Mouse (Mus musculus) macrophage (primary cell): ENCODE measurements around the gene Rrbp1. TPM values are rescaled to one million over a fixed set of nuclear protein-coding genes. Genes with fewer than 3 reads are reported as not detected.

ENCODE experiments used
- H3K27ac ChIP-seq: fragments of 350-480 bp; formaldehyde crosslinking; 2 replicates; pipeline ENCODE4 v1.9.0; 2021
- H3K36me3 ChIP-seq: fragments of 350-480 bp; formaldehyde crosslinking; 2 replicates; pipeline ENCODE4 v1.9.0; 2021; ENCODE audit errors: inconsistent target
- H3K4me3 ChIP-seq: fragments of 350-480 bp; formaldehyde crosslinking; 2 replicates; pipeline ENCODE4 v1.9.0; 2021; ENCODE audit errors: inconsistent target
- H3K79me2 ChIP-seq: fragments of 350-480 bp; formaldehyde crosslinking; 2 replicates; pipeline ENCODE4 v1.9.0; 2021; ENCODE audit errors: inconsistent target
- WGBS: methylation state at CpG from one replicate; pipeline ENCODE4 v1.1.7; 2026; ENCODE audit warnings: inconsistent platforms; ENCODE audit not compliant: missing documents; 5-methylcytosine and 5-hydroxymethylcytosine counted together
- polyA plus RNA-seq: library from polyadenylated mRNA; stranded (reverse); fragments of 250-400 nt; gene quantifications from 3 replicates; pipeline ENCODE4 v1.2.4, GENCODE M21; 2018; ENCODE audit warnings: inconsistent platforms

Rrbp1 gene
- polyA plus RNA-seq, 1 experiment from 2014 or later: 943 TPM

DNA sequence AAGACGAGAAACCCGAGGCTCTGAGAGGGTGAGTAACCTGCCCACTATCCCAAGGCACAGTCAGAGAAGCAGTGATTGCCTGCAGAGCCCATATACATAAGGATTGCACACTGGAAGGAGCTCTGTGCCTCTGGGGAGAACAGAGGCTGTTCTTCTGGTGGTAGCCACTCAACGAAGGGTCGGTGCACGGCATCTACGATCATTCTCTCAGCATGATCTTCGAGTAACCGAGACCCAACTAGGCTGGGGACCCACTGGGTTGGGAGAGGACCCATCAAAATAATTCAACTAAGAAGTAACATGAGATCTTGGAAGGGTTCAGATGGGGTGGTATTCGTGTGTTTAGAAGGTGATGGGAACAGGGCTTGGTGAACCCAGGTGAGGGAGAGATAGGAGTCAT is 4.8 kb upstream of the Rrbp1 start:
- no peaks in the 10 kb centered on the region for H3K79me2 ChIP-seq
- H3K27ac ChIP-seq: no peak overlapping the region
- H3K36me3 ChIP-seq: no peaks in the 10 kb centered on the region
- 92% methylated on average over 9 of the region's 9 CpGs for WGBS
- H3K4me3 ChIP-seq: no peak overlapping the region

DNA sequence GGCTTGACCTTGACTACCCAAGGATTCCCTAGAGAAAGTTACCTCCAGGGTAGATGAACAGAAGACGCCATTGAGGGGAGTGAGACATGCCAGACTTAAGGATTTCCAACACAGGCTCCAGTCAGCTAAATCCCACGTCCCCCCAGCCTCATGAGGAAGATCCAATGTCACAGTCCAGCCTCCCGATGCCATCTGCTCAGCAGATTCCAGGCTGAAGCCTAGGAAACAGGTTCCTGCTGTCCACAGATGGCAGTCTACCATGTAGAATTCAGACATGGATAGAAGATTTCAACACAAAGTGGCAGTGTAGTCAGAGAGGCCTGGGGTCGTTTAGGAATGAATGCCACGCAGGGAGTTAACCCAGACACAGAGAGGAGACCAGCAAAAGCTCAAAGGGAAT is 3.4 kb upstream of the Rrbp1 start:
- Histone ChIP-seq H3K4me3 (no peak overlapping the region), H3K79me2 (no peaks in the 10 kb centered on the region), H3K36me3 (no peaks in the 10 kb centered on the region), H3K27ac (no peak overlapping the region)
- 88% methylated on average over 5 of the region's 5 CpGs for WGBS

GRCm38 (mm10) chr2:144014051-144014450 is 3.0 kb upstream of the Rrbp1 start:
- H3K79me2 ChIP-seq: peaks cover under 1% of the 10 kb centered on the region
- WGBS: 94% methylated on average over 11 of the region's 11 CpGs
- H3K36me3 ChIP-seq: no peaks in the 10 kb centered on the region
- H3K27ac ChIP-seq: no peak overlapping the region
- no peak overlapping the region for H3K4me3 ChIP-seq

GRCm38 (mm10) chr2:144010282-144011044 is 600 bp downstream of the Rrbp1 start:
- no peak overlapping the region for H3K4me3 ChIP-seq
- WGBS: 2% methylated on average over 63 of the region's 107 CpGs
- peaks cover 37% of the 10 kb centered on the region for H3K79me2 ChIP-seq
- H3K36me3 ChIP-seq: no peaks in the 10 kb centered on the region
- no peak overlapping the region for H3K27ac ChIP-seq

- Histone ChIP-seq H3K4me3 (peak overlapping the region; percentile 43), H3K79me2 (peaks cover 44% of the 10 kb centered on the region), H3K36me3 (no peaks in the 10 kb centered on the region), H3K27ac (peak overlapping the region; percentile 95)
- WGBS: 2% methylated on average over 26 of the region's 30 CpGs
Observed at GRCm38 (mm10) chr2:144009551-144010281, 1.3 kb downstream of the Rrbp1 start.

GRCm38 (mm10) chr2:144009081-144009480 is 2.0 kb downstream of the Rrbp1 start:
- 13% methylated on average over 1 of the region's 1 CpGs for WGBS

GRCm38 (mm10) chr2:144007211-144007610 is 3.9 kb downstream of the Rrbp1 start:
- 98% methylated on average over 4 of the region's 4 CpGs for WGBS
- peaks cover 69% of the 10 kb centered on the region for H3K79me2 ChIP-seq
- H3K27ac ChIP-seq: no peak overlapping the region
- peaks cover 4% of the 10 kb centered on the region; the same call in 1 of the 2 replicates for H3K36me3 ChIP-seq
- no peak overlapping the region for H3K4me3 ChIP-seq

More at GRCm38 (mm10) chr2:144009081-144009480, 2.0 kb downstream of the Rrbp1 start:
- H3K36me3 ChIP-seq: no peaks in the 10 kb centered on the region
- H3K79me2 ChIP-seq: peaks cover 51% of the 10 kb centered on the region
- H3K27ac ChIP-seq: peak overlapping the region; percentile 95
- peak overlapping the region; percentile 43; the same call in 1 of the 2 replicates for H3K4me3 ChIP-seq

- Histone ChIP-seq H3K79me2 (peaks cover 75% of the 10 kb centered on the region), H3K36me3 (peaks cover 4% of the 10 kb centered on the region; the same call in 1 of the 2 replicates), H3K4me3 (no peak overlapping the region), H3K27ac (no peak overlapping the region)
- WGBS: 95% methylated on average over 6 of the region's 6 CpGs
Observed at GRCm38 (mm10) chr2:144006686-144007085, 4.4 kb downstream of the Rrbp1 start.

DNA sequence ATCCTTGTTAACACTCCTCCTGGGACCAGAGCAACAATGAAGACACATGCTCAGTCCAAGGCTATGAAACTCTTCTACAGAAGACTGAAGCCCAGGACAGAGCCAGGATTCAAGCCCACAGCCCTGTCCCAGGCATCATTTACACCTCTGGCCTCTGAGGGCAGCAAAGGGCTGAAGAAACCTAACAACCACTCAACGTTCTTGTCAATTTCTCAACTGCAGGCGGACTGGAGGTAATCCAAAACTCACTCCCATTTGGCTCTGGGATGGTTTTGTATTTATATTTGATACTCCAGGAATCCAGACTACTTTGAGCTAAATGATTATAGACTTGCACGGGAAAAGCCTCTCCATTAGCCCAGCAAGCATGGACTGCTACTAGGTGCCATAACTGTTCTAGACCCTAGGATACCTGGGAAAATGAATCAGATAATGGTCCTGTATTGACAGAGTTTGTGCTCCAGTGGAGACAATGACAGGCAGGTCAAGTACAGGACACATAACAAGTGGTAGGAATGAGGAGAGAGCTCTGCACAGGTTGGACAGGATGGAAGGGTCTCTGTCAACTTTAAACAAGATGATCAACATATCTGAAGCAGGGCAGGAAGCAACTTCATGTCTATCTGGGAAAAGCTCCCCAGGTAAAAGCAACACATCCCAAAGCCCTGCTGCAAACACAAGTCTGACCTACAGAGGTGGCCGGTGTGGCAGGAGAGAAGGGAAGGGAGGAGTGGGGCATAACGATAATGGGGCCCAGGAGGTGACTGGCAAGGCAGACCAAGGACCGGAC is 5.7 kb downstream of the Rrbp1 start:
- Histone ChIP-seq H3K36me3 (peaks cover 4% of the 10 kb centered on the region; the same call in 1 of the 2 replicates), H3K4me3 (no peak overlapping the region), H3K27ac (peak overlapping the region; percentile 36), H3K79me2 (peaks cover 88% of the 10 kb centered on the region)
- 80% methylated on average over 6 of the region's 6 CpGs for WGBS

- Histone ChIP-seq H3K27ac (no peak overlapping the region), H3K36me3 (peaks cover 4% of the 10 kb centered on the region; the same call in 1 of the 2 replicates), H3K4me3 (no peak overlapping the region), H3K79me2 (peaks cover 100% of the 10 kb centered on the region)
- WGBS: 82% methylated on average over 2 of the region's 2 CpGs
Observed at GRCm38 (mm10) chr2:144003544-144003943, 7.5 kb downstream of the Rrbp1 start.

GRCm38 (mm10) chr2:144002229-144002984 is 8.7 kb downstream of the Rrbp1 start:
- H3K36me3 ChIP-seq: peaks cover 4% of the 10 kb centered on the region; the same call in 1 of the 2 replicates
- 90% methylated on average over 5 of the region's 5 CpGs for WGBS
- no peak overlapping the region for H3K4me3 ChIP-seq
- H3K79me2 ChIP-seq: peaks cover 100% of the 10 kb centered on the region
- H3K27ac ChIP-seq: no peak overlapping the region

GRCm38 (mm10) chr2:143992977-143993376 is 18.1 kb downstream of the Rrbp1 start:
- Histone ChIP-seq H3K36me3 (peaks cover 4% of the 10 kb centered on the region; the same call in 1 of the 2 replicates), H3K27ac (no peak overlapping the region), H3K79me2 (peaks cover 94% of the 10 kb centered on the region), H3K4me3 (no peak overlapping the region)
- WGBS: 70% methylated on average over 1 of the region's 1 CpGs

DNA sequence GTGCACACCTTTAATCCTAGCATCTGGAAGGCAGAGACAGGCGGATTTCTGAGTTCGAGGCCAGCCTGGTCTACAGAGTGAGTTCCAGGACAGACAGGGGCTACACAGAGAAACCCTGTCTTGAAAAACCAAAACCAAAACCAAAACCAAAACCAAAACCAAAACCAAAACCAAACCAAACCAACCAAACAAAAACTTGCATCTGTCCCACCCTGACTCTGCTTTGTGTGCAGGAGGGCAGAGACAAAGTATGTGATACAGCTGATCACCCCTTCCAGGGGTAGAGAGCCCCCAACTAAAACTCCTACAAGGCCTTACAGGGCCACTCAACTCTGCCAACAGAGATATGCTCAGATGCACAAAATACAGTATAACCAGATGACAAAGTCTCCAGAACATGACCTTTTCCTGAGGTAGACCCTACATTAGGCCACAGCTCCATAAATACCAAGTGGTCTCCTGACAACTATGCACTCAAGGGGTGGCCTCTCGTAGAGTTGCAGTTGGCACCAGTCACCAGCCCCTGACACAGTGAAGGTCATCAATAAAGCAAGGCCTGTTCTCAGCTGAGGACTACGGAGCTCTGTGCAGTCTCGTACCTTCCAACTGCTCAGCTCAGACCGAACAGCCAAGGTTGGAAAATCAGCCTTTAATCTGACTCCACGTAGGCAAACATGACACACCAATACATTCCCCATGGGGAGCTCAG is 18.9 kb downstream of the Rrbp1 start:
- Histone ChIP-seq H3K4me3 (no peak overlapping the region), H3K79me2 (peaks cover 94% of the 10 kb centered on the region), H3K27ac (no peak overlapping the region), H3K36me3 (peaks cover 13% of the 10 kb centered on the region)
- WGBS: 95% methylated on average over 7 of the region's 7 CpGs
